16 mouse cellular contexts compared by ENCODE assay signal in genomic region chr5:110898785-110899184, GRCm38 (mm10).
"Had no signal": no experiment of that assay in that cellular context is flagged by ENCODE, and none has a peak within 500 bp of the region (broad histone marks: within the 10 kb centered on the region; RNA-seq: fewer than 3 reads in every experiment).

No protein-coding gene starts in this region.

- H3K4me1 ChIP-seq: limb, embryonic 15.5 days; liver, embryonic 12.5 days had no signal

- H3K27ac ChIP-seq: layer of hippocampus, adult 2 months; limb, embryonic 15.5 days; liver, embryonic 12.5 days; midbrain, embryonic 12.5 days; neural tube, embryonic 12.5 days; stomach, postnatal 0 days had no signal

- H3K4me3 ChIP-seq: layer of hippocampus, adult 2 months; limb, embryonic 15.5 days; liver, embryonic 12.5 days; midbrain, embryonic 12.5 days; myocyte; neural tube, embryonic 12.5 days had no signal

- H3K4me2 ChIP-seq: limb, embryonic 15.5 days; liver, embryonic 12.5 days; lung, embryonic 14.5 days; midbrain, embryonic 12.5 days; neural tube, embryonic 12.5 days had no signal

- DNase-seq: kidney, adult 11 months; kidney, adult 9 months; kidney, postnatal 10 days; kidney, postnatal 4 days; layer of hippocampus, postnatal 36 days; lung, embryonic 14.5 days; lung, postnatal 10 days; lung, postnatal 4 days; thymus, postnatal 14 days had no signal

- H3K27me3 ChIP-seq: limb, embryonic 15.5 days; liver, embryonic 12.5 days; midbrain, embryonic 12.5 days; neural tube, embryonic 12.5 days had no signal

- ATAC-seq: liver, embryonic 12.5 days had no signal

- H3K9ac ChIP-seq: limb, embryonic 15.5 days; liver, embryonic 12.5 days; lung, embryonic 14.5 days; midbrain, embryonic 12.5 days; neural tube, embryonic 12.5 days had no signal

- H3K9me3 ChIP-seq: limb, embryonic 15.5 days; liver, embryonic 12.5 days; midbrain, embryonic 12.5 days; neural tube, embryonic 12.5 days had no signal
